Mouse (Mus musculus): Measurements from ENCODE around the gene Pcdh15. TPM values are rescaled to one million over a fixed set of nuclear protein-coding genes. Genes with fewer than 3 reads are reported as not detected.

The Pcdh15 gene
- total RNA-seq (2023): not detected

GRCm38 (mm10) chr10:73098966-73099845 lies at the start of gene Pcdh15:
Gene Pcdh15, plus strand, starts transcription at chr10:73099342.

All from CD4-positive naive resting alpha-beta T cell, adult 57 days (primary cell).